Mouse (Mus musculus) brain, embryonic 14.5 days (tissue): ENCODE data around the gene Plxna4.

Experiments used
- CTCF ChIP-seq: fragments of 200-500 bp; IDR thresholded peaks from 2 replicates; pipeline ENCODE4 v1.5.1; 2012; ENCODE audit warnings: inconsistent platforms, mild to moderate bottlenecking, moderate library complexity, borderline replicate concordance; ENCODE audit not compliant: insufficient read depth, insufficient read length; ENCODE audit errors: extremely low read depth
- POLR2A ChIP-seq: fragments of 200-500 bp; IDR thresholded peaks from 2 replicates; pipeline ENCODE4 v1.6.1; 2012; ENCODE audit warnings: mild to moderate bottlenecking, inconsistent platforms, borderline replicate concordance; ENCODE audit not compliant: poor library complexity, insufficient read depth, insufficient read length, severe bottlenecking; ENCODE audit errors: extremely low read depth

DNA sequence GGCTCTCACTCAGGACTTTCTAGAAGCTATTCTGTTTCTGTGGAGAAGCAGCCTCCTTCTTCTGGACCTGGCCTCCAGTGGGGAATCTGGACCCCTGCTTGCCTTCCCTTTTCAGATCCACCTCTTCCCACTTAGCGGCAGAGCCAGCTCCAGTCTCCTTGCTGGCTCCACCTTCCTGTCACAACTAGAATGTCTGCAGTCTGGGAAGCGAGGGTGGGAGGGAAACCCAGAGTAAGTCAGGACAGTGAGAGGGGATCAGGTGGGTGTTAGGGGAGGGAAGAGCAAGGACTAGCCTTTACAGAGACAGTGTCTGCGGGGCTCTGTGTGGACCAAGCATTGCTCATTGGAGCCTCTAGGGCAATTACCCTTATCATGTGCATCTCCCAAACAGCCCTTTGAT, 4.4 kb downstream of the Plxna4 start:
- peak; percentile 40; the same call in 1 of the 2 replicates for TF ChIP-seq CTCF
- no peak for TF ChIP-seq POLR2A
